Mouse (Mus musculus) lung, adult 18-20 months (tissue): ENCODE data around the gene Glyat.
"Not testable (repeated sequence)": the region's sequence is repeated elsewhere in the genome, so short reads cannot be mapped to it uniquely, and the experiment has no call there.

Source experiments
- DNase-seq, 2 experiments: peaks; one replicate each; pipeline ENCODE4 v3.0.0; 2022; ENCODE audit warnings: mixed read lengths in 2 of 2

Gene Glyat

DNA sequence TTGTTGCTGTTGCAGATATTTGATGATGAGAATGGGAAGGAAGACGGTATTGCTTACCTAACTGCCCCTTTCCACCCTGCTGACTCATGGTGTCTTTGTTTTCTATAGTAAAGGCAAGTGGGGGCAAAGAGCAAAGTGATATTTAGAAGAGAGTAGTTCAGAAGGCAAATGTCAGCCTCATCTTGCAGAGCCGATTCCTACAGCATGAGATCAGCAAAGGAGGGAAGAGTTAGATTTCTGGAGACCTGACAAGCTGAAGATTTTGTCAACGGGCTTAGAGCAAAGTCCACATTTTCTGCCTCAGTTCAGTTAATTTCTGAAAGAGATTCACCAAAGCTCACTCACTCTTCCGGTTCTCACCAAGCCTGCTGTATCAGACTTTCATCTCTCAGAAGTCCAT is at the start of gene Glyat:
TSS of gene Glyat (plus strand) at position 133 of the 400 bp plus-strand sequence.
- DNase-seq = no peak

DNA sequence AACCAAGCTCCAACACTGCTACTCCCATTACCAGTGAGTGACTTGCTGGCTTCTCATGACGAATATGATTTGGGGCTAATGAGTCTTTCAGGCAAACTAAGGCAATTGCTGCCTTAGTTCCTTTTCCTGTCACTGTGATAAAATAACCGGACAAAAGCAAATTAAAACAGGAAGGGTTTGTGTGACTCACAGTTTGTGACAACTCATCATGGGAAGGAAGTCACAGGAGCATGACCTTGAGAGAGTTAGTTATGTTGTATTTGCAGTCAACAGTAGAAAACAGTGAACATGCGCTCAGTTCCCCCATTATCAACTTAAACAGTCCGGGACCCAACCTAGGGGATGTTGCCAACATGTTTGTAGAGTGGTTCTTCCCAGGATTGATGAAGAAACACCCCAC is 47.8 kb upstream of the Glyat start:
- no peak for DNase-seq

DNA sequence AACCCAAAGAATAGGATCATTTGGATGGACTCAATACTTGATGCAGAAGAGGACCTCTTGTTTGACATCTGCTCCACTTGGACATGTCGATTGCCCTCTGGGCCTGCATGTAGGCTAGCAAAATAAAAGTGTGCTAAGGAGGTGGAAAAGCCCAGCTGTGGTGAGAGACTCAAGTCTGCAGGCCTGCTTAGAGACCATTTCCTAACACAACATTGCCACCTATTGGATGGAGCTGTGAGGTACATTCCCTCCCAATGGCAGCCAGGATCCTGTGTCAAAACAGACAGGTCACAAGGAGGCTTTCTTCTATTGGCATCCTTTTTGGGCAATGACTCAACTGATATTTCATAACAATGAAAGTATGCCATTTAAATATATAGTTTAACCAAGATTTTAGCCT is 41.2 kb upstream of the Glyat start:
- DNase-seq = peak; percentile 64 to 74

DNA sequence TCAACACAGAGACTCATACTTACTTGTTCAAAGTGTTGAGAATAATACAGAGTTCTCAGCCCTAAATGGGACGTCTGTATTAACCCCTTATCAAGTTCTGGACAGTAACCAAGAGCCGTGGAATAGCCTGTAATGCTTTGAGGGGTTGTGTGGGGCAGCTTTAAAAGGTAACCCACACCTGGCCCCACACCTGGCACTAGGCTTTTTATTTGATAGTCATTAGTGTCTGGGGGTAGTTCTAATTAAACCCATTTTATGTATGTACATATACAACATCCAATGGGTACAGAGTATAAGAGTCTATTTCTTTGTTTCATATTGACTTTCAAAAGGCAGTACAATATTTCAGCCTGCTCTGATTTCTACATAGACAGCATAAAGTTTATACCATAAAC is 38.0 kb upstream of the Glyat start:
- no peak for DNase-seq

DNA sequence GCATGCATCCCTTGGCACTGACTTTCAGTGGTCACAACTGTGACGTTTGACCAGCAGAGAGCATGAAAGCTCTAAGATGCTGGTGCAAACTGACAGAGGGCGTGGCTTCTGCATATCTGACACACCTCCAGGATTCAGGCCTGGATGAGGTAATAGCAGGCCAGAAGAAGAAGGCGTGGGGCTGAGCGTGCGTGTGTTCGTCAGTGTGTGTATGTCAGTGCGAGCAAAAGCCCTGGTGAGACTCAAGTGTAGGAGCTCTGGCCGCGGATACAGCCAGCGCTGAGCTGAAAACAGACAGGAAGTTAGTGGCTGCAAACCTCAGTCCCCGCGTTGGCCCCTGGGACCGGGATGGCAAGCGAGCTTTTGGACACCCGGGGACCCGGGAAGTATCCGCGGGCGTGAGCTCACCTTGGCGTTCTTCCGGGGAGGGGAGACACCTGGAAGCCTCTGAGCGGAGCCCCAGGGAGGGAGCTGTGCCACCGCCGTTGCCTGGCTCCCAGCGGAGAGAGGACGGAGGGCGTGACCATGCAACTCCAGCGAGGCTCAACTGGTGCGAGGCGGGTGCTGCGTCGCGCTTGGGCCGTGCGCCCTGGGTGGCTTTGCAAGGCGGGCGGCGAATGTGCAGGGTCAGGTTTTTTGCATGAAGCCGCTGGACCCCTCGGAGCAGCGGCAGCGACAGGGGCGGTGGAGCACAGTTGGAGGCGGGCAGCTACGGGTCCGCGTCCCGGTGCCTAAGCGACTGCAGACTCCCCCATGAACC is 37.4 kb upstream of the Glyat start:
- DNase-seq = peak; percentile 56 to 66

DNA sequence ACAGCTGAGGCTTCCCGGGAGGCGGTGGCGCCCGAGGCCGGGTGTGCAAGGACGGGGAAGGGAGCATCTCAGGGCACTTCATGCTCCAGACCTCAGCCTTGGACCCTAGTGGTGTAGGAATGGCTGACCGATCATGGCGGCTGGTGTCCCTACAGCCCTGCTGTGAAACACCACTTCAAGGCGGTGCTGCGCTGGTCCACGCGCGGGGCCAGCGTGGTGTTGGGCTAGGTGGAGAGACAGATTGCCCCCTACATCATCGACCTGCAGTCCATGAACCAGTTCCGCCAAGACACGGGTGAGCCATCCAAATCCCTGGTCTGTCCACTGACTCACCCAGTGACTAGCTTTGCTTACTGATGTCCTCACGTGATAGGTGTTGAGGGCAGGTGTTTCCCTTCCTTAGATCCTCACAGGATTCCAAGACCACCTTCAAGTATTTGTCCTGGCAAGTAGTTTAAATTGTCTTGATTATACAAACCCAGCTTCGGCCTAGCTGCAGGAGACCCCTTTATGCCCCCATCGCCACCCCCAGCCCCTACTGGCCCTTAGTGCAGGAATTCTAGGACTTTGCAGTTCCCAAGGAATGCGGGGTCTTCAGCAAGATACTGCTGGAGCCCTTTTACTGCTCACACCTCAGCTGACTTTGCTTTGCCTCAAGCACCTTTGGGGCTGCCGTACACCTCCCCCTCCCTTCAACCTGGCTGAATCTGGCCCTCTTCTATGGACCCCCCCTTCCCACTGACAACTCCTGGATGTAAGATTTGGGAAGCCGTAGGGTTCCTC is 36.6 kb upstream of the Glyat start:
- no peak for DNase-seq

DNA sequence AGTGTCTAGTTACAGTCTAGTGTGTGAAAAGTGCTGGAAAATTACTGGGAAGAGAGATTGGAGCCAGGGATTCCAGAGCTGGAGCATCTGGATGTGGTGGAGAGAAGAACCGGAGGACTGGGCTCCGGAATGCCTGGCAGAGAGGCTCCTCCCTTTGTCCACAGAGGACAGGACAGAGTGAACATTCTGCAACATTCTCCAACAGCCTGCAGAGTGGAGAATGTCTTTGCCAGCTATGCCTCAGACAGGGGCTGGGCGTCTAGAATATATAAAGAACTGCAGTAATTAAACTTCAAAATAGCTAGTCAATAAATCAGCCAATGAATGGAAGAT is 36.1 kb upstream of the Glyat start:
- no peak for DNase-seq

DNA sequence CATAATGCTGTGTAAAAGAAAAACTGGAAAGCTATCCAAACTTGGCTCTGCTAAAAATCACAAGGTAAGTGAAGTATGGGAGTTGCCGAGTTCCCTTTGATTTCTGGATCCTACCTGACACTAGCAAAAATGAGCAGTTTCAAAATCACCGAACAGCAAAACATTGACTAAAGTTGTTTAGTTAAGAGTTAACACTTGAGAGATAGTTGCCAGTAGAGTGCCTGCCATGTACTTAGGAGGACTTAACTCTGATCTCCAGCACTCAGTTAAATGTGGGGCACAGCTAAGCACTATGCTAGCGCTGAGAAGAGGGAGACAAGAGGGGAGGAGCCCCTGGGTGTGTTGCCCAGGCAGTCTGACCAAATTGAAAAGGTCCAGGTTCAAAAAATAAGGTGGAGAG is 34.4 kb upstream of the Glyat start:
- DNase-seq = no peak

DNA sequence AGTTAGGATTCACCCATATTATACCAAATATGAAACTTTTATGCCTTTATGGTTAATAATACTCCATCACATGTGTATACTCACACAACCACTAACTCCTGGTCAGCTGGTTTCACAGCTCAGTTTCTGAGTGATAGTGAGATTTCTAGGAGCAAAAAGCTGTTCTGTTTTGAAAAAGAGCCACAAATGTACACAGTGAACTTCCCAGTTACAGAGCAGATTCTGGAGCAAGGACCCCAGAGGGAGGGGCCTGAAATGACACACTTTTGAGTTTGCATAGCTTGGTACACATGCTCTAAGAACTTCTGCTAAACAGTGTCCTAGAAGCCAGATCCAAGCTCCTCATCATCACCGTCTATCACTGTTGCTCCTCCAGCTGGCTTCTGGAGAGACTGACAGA is 33.4 kb upstream of the Glyat start, which contains the start of gene Gm4952:
TSS of gene Gm4952 (plus strand) at position 301 of the 400 bp plus-strand sequence.
- DNase-seq = no peak

DNA sequence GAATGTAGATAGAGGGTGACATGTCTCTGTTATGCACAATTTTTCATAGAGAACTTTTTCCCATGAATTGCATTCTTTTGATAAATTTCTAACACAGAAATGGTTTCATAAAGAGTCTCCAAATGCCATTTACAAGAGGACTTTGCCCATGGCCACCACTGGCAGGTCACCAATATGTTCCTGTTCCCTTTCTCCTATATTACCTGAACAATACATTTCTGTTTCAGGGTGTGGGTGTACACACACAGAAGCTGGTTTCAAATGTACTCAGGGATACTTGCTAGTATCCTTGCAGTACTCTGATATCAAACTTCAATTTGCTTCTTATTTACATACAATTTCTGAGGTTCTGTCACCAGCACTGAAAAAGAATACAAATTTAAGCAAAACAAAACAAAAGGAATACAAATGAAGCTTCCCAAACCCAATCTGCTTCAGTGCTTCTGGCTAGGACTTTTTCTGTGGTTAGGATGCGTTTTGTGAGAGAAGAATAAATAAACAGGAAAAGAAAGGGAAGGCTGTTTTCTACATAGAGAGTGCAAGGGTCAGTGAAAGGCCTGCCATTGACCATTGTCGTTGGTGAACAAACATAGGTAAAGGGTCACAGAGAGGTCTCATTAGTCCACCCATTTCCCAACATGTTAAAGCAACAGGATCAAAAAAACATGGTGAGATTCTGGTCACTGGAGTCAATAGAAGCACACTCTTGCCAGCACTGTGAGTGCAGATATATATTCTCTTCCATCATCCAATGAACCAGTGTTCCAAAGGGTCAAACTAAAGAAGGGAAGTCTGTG is 32.2 kb upstream of the Glyat start:
- DNase-seq = no peak

DNA sequence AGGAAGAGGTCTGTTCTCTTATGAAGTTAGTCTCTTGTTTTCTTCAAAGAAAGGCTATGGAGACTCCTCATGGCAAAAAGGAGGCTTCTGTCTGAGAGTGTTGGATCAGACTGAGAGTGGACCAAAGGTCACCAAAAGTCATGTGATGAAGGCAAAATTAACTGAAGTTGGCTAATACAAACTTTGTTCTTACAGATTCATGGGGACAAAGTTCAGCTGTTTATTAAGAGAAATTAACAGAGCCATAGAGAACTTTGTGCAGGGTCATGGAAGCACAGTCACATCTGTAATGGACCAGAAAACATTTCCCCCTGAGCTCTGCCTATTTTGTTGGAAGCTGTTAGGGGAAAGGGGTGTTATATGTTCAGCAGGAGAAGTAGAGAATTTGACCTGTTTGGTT is 24.8 kb upstream of the Glyat start:
- no peak for DNase-seq

DNA sequence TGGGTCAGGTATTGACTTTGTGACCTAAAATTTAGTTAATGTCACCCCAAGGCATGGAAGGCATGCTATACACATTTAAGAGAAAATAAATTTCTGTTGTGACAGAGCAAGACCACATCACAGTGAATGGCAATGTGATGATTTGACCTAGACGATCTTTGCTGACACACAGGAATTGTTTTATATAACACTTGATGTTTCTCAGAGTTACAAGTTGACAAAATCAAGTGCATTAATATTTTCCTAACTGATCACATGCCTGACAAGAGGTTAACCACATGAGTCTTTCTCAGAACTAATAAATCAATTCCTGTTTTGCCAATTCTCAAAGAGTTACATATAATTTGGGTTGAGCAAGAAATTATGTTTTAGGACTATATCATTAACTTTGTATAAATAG is 19.5 kb upstream of the Glyat start:
- no peak for DNase-seq

DNA sequence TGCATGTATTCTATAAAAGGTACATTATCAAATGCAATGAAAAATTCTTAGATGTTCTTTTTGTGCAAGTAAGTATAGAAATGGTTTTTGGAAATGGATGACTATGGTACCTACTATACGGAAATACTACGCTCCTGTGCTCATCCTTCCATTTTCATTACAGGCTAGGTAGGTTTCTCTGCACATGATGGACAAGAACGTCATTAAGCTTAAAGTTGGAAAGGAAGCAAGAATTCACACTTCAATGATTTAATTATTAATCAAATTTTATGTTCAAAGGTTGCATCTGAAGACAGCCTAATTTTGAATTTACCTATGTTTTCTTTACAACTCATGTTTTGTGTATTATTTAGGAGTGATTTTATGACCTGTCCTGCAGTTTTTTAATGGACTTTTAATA is 1.2 kb downstream of the Glyat start:
- no peak for DNase-seq

DNA sequence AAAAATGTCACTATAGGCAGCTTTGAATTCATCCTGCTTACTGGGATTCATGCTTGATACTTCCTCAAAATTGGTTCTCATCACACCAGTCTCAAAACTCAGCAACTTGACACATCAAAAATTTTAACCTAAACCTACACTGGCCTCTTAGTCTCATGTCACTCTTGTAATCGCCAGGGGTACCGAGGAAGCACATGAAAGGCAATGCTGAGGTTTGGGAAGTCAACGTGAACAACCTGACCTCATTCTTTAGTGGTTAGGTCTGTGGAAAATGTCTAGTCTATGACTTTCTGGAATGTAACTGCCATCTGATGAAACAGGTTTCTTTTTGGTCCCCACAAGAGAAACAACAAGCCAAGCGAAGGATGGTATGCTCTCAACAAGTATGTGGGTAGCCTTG is 1.9 kb downstream of the Glyat start:
- no peak for DNase-seq

DNA sequence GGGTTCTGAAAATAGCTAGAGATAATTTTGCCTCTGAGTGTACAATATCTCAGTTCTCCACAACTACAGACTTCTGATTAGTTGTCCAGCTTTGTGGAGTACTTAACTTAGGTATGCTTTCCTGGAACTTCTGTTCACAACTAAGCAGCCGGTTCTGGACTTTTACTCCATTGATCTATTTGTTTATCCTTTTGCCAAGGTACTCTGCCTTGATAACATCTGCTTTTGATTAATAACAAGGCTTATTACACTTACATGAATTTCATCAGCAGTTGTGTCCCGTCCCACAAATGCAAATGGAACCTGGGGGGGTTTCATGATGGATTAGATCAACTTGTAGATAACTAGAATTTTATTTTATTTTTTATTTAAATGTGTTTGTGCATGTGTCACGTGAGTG is 3.8 kb downstream of the Glyat start:
- no peak for DNase-seq

DNA sequence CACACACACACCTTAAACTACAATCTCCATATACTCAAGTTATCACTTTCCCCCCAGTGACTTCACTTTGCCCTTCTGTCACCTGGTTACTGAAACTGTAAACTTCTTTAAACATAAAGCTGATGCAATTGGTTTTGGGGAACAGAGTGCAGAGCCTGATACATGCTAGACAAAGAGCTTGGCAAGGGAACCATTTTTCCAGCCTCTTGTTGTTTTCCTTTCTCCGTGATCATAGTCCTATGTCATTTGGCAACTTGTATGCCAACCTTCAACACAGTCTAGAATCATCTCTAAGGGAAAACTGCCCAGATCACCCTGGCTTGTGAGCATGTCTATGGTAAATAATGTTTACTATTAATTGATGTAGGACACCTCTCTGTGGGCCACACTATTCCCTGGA is 4.9 kb downstream of the Glyat start:
- no peak for DNase-seq

DNA sequence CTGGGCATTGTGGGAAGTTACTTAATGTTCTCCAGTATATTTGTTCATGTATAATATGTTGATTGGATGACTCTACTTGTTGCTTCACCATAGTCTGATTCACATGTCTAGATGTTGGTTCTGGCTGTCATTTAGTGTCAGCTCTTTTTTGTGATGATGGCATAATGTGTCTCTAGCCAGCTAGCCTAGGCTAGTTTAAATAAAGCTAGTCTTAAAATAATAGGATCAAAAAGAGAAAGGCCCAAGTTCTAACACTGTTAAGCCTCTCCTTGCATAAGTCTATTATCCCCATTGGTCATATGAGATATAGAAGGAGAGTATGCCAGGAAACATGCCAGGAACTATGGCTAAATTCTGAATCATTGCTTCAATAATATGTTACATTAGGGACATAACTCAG is 16.4 kb downstream of the Glyat start:
- no peak for DNase-seq

DNA sequence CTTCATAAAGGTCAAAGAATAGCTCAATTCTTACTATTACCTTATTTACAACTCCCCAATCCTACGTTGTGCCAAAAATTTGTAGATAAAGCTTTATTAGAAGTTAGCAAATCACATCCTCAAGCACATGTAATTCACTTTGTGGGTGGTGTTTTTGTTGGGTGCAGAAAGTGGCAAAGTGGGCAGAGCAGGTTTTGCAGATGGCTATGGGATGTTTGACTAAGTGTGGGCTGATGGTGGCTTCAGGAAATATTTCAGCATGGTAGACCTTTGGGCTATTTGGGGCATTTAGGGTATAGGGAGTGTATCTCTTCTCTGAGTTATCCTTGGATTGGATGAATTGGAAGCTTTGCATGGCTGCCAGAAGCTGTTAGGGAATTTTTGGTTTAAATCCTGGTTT is 33.0 kb downstream of the Glyat start:
- DNase-seq = no peak

DNA sequence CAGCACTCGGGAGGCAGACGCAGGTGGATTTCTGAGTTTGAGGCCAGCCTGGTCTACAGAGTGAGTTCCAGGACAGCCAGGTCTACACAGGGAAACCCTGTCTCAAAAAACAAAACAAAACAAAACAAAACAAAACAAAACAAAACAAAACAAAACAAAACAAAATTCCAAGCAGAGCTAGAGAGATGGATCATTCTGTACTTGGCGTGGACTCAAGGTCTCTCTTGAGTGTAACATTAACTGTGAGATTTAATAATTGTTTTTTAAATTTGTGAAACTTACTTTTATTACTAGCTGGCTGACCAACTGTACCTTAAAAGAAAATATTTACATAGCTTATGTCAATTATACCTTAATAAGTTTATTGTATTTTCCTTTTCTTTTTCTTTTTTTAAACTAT is 35.5 kb downstream of the Glyat start:
- not testable (repeated sequence) for DNase-seq

DNA sequence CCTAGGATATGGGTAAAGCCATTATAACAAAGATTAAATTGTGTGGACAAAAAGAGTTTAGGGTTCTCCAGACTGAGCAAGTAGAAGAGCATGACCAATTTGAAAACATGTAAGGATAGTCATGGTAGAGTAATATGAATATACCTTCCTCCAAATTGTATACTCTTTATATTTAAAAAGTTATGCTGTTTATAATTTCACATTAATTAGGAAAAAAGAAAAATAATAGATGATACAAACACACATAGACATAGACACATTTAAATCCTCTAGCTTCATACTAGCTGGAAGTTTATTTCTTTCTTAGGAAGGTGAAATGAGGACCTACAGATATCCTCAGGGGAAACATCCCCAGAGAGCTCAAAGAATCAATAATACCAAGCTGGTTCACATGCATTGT is 37.0 kb downstream of the Glyat start, which contains the start of gene Olfr1442:
TSS of gene Olfr1442 (plus strand) at position 301 of the 400 bp plus-strand sequence.
- no peak for DNase-seq

DNA sequence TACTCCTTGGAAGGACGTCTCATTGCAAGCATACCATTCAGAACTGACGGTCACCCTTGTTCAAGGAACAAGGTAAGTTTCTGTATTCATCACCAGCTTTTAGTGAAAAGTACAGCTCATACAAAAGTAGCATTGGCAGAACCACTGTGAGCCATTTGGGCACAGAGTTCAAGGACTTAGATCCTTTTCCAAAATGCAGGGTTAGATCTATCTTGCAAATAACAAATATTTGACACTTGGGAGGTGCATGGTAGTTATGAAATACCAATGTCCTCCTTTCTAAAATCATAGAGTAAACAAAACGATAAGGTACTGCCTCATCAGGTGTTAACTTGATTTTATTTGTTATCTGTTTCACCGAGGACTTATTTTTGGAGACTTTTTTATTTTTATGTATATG is 37.9 kb downstream of the Glyat start:
- no peak for DNase-seq

DNA sequence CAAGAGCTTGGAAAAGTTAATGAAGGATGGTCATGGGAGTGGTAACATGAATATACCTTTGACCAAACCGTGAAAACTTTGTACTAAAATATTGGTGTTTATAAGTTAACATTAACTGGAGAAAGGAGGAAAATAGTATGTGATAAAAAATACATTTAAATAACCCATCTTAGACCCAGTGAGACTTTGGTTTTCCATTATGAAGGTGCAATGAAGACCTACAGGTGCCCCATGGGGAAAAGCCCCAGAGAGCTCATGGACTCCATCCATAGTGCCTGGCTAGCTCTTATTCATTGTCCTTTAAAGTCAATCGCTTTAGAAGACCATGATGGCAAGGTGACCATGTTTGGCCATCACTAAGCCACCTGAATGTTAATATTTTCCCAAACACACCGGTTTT is 44.7 kb downstream of the Glyat start, which contains the start of gene Olfr1443:
TSS of gene Olfr1443 (plus strand) at position 301 of the 400 bp plus-strand sequence.
- DNase-seq = no peak

DNA sequence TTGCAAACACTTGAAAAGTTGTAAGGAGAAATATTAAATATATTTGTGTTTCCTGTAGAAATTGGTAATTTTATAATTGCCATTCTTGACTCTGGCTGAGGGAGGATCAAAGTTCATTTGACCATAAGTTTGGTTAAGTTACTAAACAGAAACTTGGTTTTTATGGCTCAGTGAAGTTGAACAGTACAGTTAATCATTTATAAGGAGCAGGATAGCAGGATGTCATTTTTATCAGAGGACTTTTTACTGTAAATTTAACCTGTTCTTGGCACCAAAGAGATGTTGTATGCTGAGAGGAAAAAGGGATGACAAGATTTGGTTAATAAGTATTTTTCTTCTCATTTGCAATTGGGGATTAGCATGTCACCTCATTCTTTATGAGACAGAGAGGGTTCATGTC is 51.5 kb downstream of the Glyat start:
- DNase-seq = no peak

DNA sequence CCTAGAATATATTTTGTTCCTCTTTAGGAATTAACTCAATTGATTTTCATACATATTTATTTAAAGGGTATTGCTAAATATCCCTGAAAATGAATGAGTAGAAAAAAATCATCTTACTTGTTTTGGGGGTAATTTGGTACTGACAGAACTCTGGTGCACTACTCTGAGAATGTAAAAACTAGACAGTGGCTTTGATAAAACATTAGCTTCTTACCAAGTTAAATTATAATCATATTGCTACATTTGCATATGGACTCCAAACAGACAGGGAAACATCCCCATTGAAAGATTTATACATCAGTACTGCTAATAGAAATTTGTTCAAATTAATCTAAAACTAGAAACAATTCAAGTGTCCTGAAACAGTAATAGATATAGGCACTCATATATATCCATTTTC is 52.1 kb downstream of the Glyat start:
- DNase-seq = no peak
